Mouse (Mus musculus) stomach, postnatal 0 days (tissue): ENCODE measurements around the gene Prune2.

Experiments
- CTCF ChIP-seq: IDR thresholded peaks from 2 replicates; pipeline ENCODE4 v1.5.1; 2016; ENCODE audit warnings: antibody characterized with exemption, low read depth, mild to moderate bottlenecking, moderate library complexity
- EP300 ChIP-seq: optimal IDR thresholded peaks from 2 replicates; pipeline ENCODE3; 2016; ENCODE audit warnings: antibody characterized with exemption

DNA sequence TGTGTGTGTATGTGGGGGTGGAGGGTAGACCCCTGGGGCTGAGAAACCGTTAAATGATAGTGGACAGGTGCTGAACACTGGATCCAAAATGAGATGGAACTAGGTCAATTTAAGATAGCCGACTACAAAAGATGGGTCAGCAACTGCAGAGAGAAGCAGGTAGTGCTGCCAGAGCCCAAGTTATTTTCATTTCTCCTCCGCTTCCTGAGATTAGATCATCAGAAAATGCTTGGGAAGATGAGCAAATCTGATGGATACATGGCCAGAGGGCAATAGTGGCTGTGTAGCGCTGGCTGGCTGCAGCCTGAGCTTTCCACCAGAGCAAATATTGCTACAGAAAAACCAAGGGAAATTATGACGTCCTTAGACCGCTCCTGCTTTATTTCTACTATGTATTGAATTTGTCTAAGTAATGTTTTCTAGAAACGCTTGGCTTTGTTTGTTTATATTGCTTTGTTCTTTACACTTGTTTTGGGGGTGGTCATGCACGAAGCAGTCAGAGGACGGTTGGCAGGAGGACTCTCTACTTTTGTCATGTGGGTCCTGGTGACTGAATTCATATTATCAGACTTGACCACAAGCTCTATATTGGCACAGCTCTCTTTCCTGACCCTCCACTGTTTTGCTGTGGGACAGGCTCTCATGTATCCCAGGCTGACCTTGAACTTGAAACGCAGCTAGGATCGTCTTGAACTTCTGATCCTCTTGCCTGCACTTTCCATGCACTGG lies 198.2 kb downstream of the Prune2 start:
- TF ChIP-seq CTCF (no peak), EP300 (no peak)
